Mouse (Mus musculus) heart, embryonic 10.5 days (tissue): Measurements from ENCODE around the gene Gm37419. TPM values are rescaled to one million over a fixed set of nuclear protein-coding genes. Genes with fewer than 3 reads are reported as not detected.

ENCODE experiments used
- DNase-seq: peaks from one replicate; pipeline ENCODE4 v3.0.0-alpha.2; 2017; ENCODE audit warnings: low spot score
- H3K27ac ChIP-seq: fragments of 300-500 bp; sonication (generic); 2 replicates; pipeline ENCODE4 v1.5.1; 2016; ENCODE audit warnings: mild to moderate bottlenecking
- H3K27me3 ChIP-seq: fragments of 300-500 bp; sonication (generic); 2 replicates; pipeline ENCODE4 v1.6.1; 2016; ENCODE audit warnings: mild to moderate bottlenecking; ENCODE audit not compliant: poor library complexity, insufficient read depth, severe bottlenecking
- H3K36me3 ChIP-seq: fragments of 300-500 bp; sonication (generic); 2 replicates; pipeline ENCODE4 v1.6.1; 2016; ENCODE audit warnings: mild to moderate bottlenecking, moderate library complexity
- H3K4me1 ChIP-seq: fragments of 300-500 bp; sonication (generic); 2 replicates; pipeline ENCODE4 v1.6.1; 2016; ENCODE audit warnings: mild to moderate bottlenecking
- H3K4me3 ChIP-seq: fragments of 300-500 bp; sonication (generic); 2 replicates; pipeline ENCODE4 v1.5.1; 2016; ENCODE audit warnings: mild to moderate bottlenecking, moderate library complexity
- H3K9me3 ChIP-seq: fragments of 300-500 bp; sonication (generic); 2 replicates; pipeline ENCODE4 v1.6.1; 2016; ENCODE audit warnings: mild to moderate bottlenecking, moderate library complexity
- WGBS: fragments of 180-500 bp; shearing (Covaris S2); methylation state at CpG from one replicate; pipeline ENCODE4 v1.1.7; 2016; 5-methylcytosine and 5-hydroxymethylcytosine counted together
- polyA plus RNA-seq: library from polyadenylated mRNA; unstranded; fragments of >200 nt; fragmentation: Nextera tagmentation; extraction: Ambion mirVana; gene quantifications from 2 replicates; pipeline ENCODE4 v1.2.1, GENCODE M21; 2016

The Gm37419 gene
- polyA plus RNA-seq, 1 experiment from 2014 or later = not detected

DNA sequence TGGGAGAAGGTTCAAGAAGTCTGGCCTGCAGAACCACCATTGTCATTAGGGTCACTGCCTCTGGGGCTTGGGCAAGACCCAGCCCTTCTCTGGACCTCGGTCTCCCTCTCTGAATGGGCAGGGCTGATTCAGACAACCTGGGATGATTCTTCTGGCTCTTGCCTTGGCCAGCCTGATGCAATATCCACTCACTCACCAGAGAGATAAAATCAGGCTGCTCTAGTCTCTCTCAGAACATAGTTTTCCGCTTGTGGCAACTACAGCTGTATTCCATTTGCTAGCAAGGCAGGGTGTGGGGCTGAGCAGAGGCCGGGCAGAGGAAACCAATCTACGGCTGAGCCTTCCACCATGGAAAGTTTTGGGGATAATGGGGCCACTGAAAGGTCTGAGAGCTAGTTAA lies 19.4 kb upstream of the Gm37419 start:
- 60% methylated on average over 4 of the region's 4 CpGs for WGBS

DNA sequence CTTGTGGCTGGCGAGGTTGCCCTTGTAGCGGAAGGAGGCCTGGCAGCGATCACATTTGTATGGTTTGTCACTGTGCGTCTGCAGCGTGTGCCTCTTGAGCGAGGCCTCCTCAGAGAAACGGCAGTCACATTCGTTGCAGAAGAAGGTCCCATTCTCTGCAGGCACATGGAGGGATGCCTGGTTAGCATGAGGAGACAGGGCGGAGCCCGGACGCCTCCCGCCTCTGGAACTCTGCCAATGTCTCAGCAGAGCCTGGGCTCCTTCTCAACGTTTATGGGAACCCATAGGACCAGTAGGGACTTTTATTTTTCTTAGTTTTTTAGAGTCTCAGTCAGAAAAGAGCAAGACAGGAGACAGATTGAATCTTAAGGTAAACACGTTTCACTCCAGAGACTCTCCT lies 18.4 kb upstream of the Gm37419 start:
- no peak for DNase-seq
- no peak overlapping the region for H3K4me3 ChIP-seq
- H3K4me1 ChIP-seq = peaks cover 33% of the 10 kb centered on the region
- H3K27ac ChIP-seq = no peak overlapping the region
- no peaks in the 10 kb centered on the region for H3K36me3 ChIP-seq
- no peaks in the 10 kb centered on the region for H3K27me3 ChIP-seq
- 77% methylated on average over 14 of the region's 14 CpGs for WGBS
- no peaks in the 10 kb centered on the region for H3K9me3 ChIP-seq

More for the DNA sequence above, 19.4 kb upstream of the Gm37419 start:
- no peak for DNase-seq
- H3K4me1 ChIP-seq = peaks cover 34% of the 10 kb centered on the region
- no peak overlapping the region for H3K4me3 ChIP-seq
- H3K27ac ChIP-seq = no peak overlapping the region
- H3K27me3 ChIP-seq = no peaks in the 10 kb centered on the region
- no peaks in the 10 kb centered on the region for H3K36me3 ChIP-seq
- no peaks in the 10 kb centered on the region for H3K9me3 ChIP-seq

DNA sequence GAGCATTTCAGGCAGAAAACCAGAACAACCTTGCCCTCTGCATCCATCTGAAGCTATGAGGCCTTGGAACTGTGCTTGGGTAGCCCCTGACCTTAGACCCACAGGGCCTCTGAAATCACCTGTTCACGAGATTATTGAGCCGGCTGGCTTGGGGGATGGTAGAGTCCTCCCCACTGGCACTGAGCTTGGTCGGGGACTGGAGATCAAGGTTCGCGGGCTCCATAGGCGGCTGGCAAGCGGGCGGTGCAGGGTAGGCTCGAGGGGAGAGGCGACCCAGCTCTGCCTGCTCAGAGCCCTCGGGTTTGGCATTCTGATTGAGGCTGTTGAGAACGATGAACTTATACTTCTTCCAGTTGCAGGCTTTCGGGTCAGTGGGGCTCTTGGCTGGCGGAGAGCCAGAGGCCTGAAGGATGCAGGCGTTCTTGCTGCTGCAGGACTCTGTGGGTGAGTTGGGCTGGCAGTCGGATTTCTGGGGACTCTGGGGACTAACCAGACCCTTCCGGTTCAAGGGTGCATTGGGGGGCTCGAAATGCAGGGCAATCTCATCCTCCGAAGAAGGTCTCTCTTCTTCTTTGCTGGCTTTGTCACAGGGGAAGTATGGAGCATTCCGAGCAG lies 16.0 kb upstream of the Gm37419 start:
- H3K27ac ChIP-seq = peak overlapping the region; percentile 25; the same call in 1 of the 2 replicates
- no peak for DNase-seq
- H3K27me3 ChIP-seq = no peaks in the 10 kb centered on the region
- no peak overlapping the region for H3K4me3 ChIP-seq
- WGBS = 74% methylated on average over 20 of the region's 20 CpGs
- H3K4me1 ChIP-seq = peaks cover 33% of the 10 kb centered on the region
- no peaks in the 10 kb centered on the region for H3K36me3 ChIP-seq
- no peaks in the 10 kb centered on the region for H3K9me3 ChIP-seq

DNA sequence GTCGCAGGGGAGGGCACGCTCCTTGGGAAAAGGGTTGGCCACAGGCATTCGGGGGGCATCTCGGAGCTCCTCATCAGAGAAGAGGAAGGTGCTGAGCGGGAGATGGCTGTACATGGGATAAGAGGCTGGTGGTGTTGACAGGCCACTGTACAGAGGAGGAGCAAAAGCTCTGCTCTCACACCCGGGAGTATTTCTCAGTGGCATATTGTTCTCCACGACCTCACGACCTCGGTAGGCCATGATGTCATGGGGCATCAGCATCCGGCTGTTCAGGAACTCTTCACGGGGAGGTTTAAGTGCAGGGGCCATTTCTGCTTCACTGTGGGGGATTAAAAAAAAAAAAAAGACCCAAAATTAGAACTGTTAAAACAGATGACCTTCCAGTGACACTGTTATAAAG lies 15.4 kb upstream of the Gm37419 start:
- no peak overlapping the region for H3K4me3 ChIP-seq
- H3K36me3 ChIP-seq = no peaks in the 10 kb centered on the region
- H3K27ac ChIP-seq = no peak overlapping the region
- WGBS = 45% methylated on average over 11 of the region's 11 CpGs
- no peaks in the 10 kb centered on the region for H3K27me3 ChIP-seq
- H3K4me1 ChIP-seq = peaks cover 33% of the 10 kb centered on the region
- H3K9me3 ChIP-seq = no peaks in the 10 kb centered on the region
- DNase-seq = no peak

DNA sequence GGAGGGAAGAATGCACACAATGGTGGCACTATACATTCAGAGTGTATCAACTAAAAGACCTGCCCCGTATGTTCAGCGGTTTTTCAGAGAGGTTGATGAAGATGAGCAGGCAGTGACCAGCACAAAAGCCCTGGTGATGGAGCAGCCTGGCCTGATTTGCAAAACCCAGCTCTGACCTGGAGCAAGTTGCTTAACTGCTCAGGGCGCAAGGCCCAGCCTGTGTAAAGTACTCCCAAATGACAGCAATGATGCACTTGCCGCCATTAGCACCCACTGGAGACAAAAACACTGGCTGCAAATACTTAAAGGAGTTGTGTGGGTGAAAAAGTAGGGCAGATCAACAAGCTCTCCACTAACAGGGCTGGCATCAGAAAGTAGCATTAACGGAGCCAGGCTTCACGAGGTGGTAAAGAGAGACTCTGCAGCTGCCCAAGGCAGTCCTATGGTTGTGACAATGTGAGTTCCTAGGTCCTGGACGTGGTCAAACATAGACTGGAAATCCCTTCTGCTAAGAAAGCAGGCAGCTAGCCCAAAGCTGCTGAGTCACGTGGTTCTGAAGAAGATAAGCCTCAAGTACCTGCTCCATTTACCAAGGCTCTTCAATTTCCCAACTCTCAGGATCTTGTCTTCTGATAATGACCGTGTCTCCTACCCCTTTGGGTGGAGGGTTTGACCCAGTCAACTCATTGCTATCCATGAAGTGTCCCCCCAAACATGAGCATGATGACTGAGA lies 14.5 kb upstream of the Gm37419 start:
- DNase-seq = no peak
- peaks cover 33% of the 10 kb centered on the region for H3K4me1 ChIP-seq
- no peaks in the 10 kb centered on the region for H3K27me3 ChIP-seq
- no peak overlapping the region for H3K27ac ChIP-seq
- no peaks in the 10 kb centered on the region for H3K36me3 ChIP-seq
- no peak overlapping the region for H3K4me3 ChIP-seq
- 70% methylated on average over 9 of the region's 9 CpGs for WGBS
- no peaks in the 10 kb centered on the region for H3K9me3 ChIP-seq

DNA sequence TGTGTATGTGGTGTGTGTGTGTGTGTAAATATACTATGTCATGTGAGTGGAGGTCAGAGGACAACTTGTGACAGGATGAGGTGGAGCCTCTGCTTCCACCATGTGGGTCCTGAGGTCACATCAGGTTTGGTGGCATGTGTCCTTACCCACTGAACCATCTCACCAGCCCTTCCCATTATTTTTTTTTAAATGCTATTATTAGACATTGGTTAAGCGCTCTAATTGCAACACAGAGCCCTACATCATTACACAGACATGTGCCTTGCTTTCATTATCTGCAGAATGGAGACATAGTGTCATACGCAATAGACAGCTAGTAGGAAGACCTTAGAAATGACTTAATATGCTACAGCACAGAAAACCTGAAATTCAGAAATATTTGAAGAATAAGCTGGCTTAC lies 12.1 kb upstream of the Gm37419 start:
- H3K27ac ChIP-seq = no peak overlapping the region
- WGBS = 83% methylated on average over 2 of the region's 2 CpGs
- H3K4me1 ChIP-seq = peaks cover 35% of the 10 kb centered on the region
- peaks cover 18% of the 10 kb centered on the region for H3K27me3 ChIP-seq
- no peak overlapping the region for H3K4me3 ChIP-seq
- no peaks in the 10 kb centered on the region for H3K9me3 ChIP-seq
- H3K36me3 ChIP-seq = no peaks in the 10 kb centered on the region
- no peak for DNase-seq

DNA sequence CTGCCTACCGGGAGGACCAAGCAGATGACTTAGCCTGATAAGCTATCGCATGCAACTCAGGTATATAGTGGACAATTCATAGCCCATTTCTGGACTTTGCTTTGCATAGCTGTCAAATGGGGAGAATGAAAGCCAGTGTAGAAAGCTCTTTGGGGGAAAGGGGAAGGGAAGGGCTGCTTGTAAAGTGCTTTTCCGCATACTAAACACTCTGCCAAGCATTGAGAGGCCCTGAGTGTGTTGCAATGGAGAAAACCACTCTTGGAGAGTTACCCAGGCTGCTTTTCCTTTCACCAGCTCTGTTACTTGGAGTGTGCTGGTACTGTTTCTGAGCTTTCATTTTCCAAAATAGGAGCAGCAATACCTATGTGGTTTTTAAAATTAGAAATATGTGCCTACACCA lies 10.6 kb upstream of the Gm37419 start:
- peaks cover 28% of the 10 kb centered on the region for H3K4me1 ChIP-seq
- peaks cover 25% of the 10 kb centered on the region for H3K27me3 ChIP-seq
- no peak overlapping the region for H3K27ac ChIP-seq
- H3K36me3 ChIP-seq = no peaks in the 10 kb centered on the region
- no peaks in the 10 kb centered on the region for H3K9me3 ChIP-seq
- no peak for DNase-seq
- no peak overlapping the region for H3K4me3 ChIP-seq
- 78% methylated on average over 3 of the region's 3 CpGs for WGBS

DNA sequence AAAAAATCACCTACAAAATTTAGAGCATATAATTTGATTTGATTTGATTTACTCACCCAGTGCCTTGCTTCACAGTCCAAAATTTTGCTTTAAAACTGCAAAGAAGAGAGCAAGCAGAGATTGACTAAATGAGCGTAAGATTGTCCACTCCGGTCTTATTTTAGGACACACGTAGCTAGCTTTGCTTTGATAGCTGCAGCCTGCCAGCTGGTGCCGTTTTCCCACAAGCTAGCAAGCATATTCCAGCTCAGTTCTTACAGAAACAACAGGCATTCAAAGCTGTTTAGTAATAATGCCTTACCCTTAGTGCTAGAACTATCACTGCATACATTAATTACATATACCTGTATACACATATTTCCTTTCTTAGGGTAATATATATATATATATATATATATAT lies 9.8 kb upstream of the Gm37419 start:
- no peaks in the 10 kb centered on the region for H3K36me3 ChIP-seq
- H3K4me3 ChIP-seq = no peak overlapping the region
- H3K4me1 ChIP-seq = peaks cover 24% of the 10 kb centered on the region
- DNase-seq = no peak
- no peak overlapping the region for H3K27ac ChIP-seq
- WGBS = 87% methylated on average over 4 of the region's 4 CpGs
- no peaks in the 10 kb centered on the region for H3K9me3 ChIP-seq
- H3K27me3 ChIP-seq = peaks cover 25% of the 10 kb centered on the region

DNA sequence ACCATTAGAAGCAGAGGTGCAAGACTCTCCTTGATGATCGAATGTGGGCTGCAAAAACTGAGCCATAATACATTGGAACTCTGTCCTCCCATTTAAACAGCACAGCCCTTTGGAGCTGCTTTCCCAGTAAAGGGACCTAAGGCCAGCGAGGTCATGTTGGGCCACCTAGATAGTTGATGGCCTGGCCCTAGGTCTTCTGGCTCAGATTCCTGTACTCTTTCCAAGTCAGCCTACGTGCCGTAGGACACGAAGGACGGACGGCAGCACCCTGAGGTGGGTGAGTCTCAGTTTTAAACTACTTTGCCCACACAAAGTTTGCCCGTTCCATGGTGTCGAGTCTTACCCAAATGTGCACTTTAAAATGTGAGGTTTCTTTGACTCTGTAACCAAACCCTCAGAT lies 8.8 kb upstream of the Gm37419 start:
- H3K27me3 ChIP-seq = peaks cover 25% of the 10 kb centered on the region
- H3K4me1 ChIP-seq = peaks cover 24% of the 10 kb centered on the region
- H3K27ac ChIP-seq = no peak overlapping the region
- H3K9me3 ChIP-seq = no peaks in the 10 kb centered on the region
- whole genome bisulfite sequencing = 83% methylated on average over 9 of the region's 9 CpGs
- DNase-seq = no peak
- H3K36me3 ChIP-seq = no peaks in the 10 kb centered on the region
- no peak overlapping the region for H3K4me3 ChIP-seq

DNA sequence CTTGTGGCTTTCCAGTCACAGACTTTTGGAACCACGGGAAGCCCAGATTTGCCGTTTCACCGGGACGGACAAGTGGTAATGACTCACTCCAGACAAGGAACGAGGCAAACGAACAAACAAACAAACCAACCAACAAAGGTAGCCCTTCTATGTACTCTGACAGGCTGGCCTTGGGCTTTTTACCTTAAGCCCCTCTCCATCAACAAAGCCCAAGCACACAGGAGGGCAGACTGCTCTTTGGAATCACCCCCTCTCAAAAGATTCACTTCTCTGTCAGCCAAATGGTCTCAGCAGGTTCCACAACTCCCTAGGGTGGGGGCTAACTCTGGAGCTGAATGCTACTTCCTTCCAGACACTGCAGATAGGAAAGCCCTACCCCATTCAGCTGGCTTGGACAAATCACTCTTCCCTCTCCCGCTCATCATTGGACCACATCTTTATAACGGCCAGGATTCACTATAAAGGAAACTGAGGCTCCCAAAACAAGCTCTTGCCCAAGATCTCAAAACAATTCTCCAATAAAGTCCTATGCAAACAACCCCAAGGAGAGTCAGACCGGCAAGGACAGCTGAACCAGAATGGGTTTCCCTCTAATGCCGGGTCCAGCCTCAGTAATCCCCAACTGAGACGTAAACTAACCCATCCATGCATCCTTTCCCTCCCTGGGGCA lies 7.9 kb upstream of the Gm37419 start:
- Histone ChIP-seq H3K4me3 (peak overlapping the region; percentile 67), H3K36me3 (no peaks in the 10 kb centered on the region), H3K27me3 (peaks cover 25% of the 10 kb centered on the region), H3K27ac (no peak overlapping the region), H3K9me3 (no peaks in the 10 kb centered on the region), H3K4me1 (peaks cover 30% of the 10 kb centered on the region)
- 7% methylated on average over 11 of the region's 11 CpGs for WGBS
- DNase-seq = no peak

DNA sequence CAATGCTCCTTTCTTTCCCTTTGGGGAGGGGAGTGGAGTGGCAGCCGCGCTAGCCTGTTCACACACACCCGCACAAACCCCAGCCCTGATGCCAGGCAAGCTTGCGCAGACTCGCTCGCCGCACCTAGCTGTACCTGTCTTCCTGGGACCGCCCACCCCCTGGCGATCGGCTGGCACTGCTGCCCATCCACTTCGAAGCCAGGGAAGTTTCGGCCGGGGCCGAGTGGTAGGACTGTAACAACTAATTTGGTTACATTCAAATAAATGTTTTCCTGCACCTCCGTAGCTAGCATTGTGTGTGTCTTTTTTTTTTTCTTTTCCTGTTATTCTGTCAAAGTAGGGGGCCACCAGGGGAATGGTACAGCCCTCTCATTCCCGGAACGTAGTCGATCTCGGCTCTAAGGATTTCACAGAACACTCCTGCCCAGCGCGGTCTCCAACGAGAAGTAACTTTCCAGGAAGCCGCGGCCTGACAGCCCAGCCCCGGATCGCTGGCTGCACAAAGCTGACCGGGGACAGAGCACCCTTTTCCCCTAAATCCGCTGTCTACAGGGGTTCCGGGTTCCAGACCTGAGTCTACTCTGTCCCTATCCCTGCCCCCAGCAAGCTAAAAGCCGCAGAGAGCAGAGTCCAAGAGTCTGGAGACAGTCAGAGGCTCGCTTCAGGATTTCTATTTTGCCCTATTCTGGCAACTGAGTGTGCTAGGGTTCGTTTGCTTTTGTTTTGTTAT lies 7.1 kb upstream of the Gm37419 start:
- DNase-seq = no peak
- Histone ChIP-seq H3K27ac (peak overlapping the region; percentile 64; the same call in 1 of the 2 replicates), H3K27me3 (peaks cover 25% of the 10 kb centered on the region), H3K4me1 (peaks cover 37% of the 10 kb centered on the region), H3K36me3 (no peaks in the 10 kb centered on the region), H3K4me3 (peak overlapping the region; percentile 67), H3K9me3 (no peaks in the 10 kb centered on the region)
- WGBS = 2% methylated on average over 32 of the region's 32 CpGs

DNA sequence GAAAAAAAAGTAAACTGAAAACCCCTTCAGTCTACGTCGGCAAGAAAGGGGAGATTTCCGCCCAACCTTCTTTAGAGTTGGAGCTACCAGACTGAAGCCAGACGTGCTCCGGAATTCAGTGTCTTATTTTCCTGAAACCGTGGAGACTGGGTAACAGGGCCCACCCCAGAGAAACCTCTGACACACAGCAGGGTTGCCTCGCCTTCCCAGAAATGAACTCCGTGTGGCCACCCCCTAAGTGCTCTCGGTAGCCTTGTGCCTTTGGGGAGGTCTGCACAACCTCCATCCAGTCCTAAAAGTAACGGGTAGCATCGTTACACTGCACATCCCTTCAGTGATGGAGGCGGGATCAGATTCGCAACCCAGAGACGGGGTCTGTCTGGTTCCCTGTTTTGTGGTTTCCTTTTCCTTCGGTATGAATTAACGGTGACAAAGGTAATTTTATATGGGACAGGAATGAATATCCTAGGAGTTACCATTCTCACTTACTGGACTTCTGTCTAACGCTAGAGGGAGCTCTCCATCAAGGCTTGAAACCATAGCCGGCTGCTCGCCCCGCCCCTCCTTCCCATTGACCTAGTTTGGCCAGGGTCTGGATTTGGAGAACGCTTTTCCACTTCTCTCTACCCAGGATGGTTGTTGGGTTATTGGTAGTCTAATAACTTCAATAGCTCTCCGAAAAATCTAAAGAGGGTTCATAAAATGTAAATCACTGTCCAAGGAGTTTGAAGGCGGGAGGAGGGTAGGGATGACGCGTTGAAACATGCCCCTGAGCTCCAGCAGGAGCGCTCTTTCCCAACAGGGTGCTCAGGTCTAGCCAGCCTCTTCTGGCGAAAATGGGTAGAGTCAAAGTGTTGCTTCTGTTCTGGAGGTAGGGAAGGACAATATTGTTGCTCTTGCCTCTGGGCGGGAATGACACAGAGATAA lies 6.1 kb upstream of the Gm37419 start:
- peak overlapping the region; percentile 67 for H3K4me3 ChIP-seq
- WGBS = 2% methylated on average over 28 of the region's 28 CpGs
- no peaks in the 10 kb centered on the region for H3K9me3 ChIP-seq
- peak; percentile 91 for DNase-seq
- H3K36me3 ChIP-seq = no peaks in the 10 kb centered on the region
- peaks cover 45% of the 10 kb centered on the region for H3K4me1 ChIP-seq
- H3K27me3 ChIP-seq = peaks cover 25% of the 10 kb centered on the region
- H3K27ac ChIP-seq = peak overlapping the region; percentile 72; the same call in 1 of the 2 replicates
